Mouse (Mus musculus): ENCODE measurements at regions not wholly inside any gene's neighbourhood (a gene's known extent, or its start where the extent isn't known, plus 50 kb on each side); places are given as distances from the start of the nearest gene placed in this dataset.
"Not testable (repeated sequence)": the region's sequence is repeated elsewhere in the genome, so short reads cannot be mapped to it uniquely, and the experiment has no call there.

GRCm38 (mm10) chr9:82300046-82300445 lies 436.6 kb downstream of the Mei4 start:
- peak; percentile 2 for DNase-seq (ENCODE audit: low spot score)

GRCm38 (mm10) chr9:82306285-82306684 lies 442.8 kb downstream of the Mei4 start:
- no peak for DNase-seq (ENCODE audit: low spot score)

- no peak for DNase-seq (ENCODE audit: low spot score)
These were observed 449.0 kb downstream of the Mei4 start for GRCm38 (mm10) chr9:82312466-82312865.

GRCm38 (mm10) chr9:82340452-82340851 lies 477.0 kb downstream of the Mei4 start:
- DNase-seq (ENCODE audit: low spot score) = no peak

GRCm38 (mm10) chr9:82350784-82351183 lies 478.6 kb upstream of the Irak1bp1 start:
- not testable (repeated sequence) for DNase-seq (ENCODE audit: low spot score)

- DNase-seq (ENCODE audit: low spot score) = no peak
These were observed 469.8 kb upstream of the Irak1bp1 start for GRCm38 (mm10) chr9:82359573-82359972.

- DNase-seq (ENCODE audit: low spot score) = no peak
These were observed 427.0 kb upstream of the Irak1bp1 start for GRCm38 (mm10) chr9:82402355-82402754.

- no peak for DNase-seq (ENCODE audit: low spot score)
These were observed 425.3 kb upstream of the Irak1bp1 start for GRCm38 (mm10) chr9:82404010-82404409.

GRCm38 (mm10) chr9:82407177-82407576 lies 422.2 kb upstream of the Irak1bp1 start:
- no peak for DNase-seq (ENCODE audit: low spot score)

GRCm38 (mm10) chr9:82408969-82409368 lies 420.4 kb upstream of the Irak1bp1 start:
- DNase-seq (ENCODE audit: low spot score) = no peak

All from left cerebral cortex, adult 11 months (tissue).